Mouse (Mus musculus) lung, postnatal 36 days (tissue): ENCODE data around the gene Tstd3.

Experiments
- DNase-seq: peaks from one replicate; pipeline ENCODE4 v3.0.0; 2022; ENCODE audit warnings: mixed read lengths

Tstd3 gene

DNA sequence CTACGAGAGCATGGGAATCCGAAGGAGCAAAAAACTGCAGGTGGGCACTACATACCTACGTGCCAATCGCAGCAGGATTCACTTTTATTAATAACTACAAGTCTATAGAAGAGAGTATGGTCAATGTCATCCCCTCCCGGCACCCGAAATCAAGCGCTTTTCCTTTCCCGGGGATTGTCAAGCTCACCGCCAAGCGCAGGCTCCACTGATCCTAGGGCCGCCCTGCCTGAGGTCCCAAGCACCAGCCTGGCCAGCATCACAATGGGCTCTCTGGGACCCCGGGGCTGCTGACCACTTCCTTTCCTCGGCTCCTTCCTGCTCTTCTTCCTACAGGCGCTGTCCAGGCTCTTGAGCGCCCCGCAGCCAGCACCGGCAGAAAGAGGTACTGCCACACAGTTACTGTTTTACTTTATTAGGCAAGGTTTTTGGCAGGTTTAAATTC lies at the start of gene Tstd3, which contains the start of gene Usp45:
Gene Tstd3 (minus strand): TSS at position 350 of the 442 bp plus-strand sequence.
Gene Usp45 (plus strand): TSS at position 294 of the 442 bp plus-strand sequence.
- DNase-seq, result peak; percentile 90

DNA sequence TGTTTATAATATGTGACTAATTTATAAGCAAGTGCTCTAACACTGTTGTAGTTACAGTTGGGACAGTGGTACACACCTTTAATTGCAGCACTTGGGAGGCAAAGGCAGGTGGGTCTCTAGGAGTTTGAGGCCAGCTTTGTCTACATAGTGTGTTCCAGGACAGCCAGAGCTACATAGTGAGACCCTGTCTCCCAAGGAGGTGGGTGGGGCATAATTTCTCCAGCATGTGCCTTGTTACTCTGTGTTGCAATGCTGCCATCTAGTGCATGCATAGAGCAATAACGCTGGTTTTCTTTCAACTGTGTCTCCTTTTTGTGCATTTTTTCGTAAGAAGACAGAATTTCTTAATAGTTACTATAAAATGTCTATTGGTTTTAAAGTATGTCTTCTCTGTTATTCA lies 47.0 kb upstream of the Tstd3 start:
- peak; percentile 69 for DNase-seq

DNA sequence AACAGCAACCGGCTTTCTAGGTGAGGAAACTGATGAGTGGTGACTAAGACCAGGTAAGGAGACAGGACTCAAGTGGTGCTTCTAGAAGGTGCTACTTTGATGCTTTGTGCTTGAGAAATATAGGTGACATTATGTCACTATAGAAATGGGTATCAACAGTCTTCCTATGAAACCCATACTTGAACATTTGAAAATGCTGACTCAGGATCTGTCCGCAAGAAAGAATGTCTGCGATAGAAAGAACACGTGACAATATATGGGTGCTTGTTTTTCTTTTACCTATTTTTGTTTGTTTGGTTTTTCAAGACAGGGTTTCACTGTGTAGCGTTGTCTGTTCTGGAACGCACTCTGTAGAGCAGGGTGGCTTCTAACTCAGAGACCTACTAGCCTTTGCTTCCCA lies 45.6 kb upstream of the Tstd3 start:
- no peak for DNase-seq

DNA sequence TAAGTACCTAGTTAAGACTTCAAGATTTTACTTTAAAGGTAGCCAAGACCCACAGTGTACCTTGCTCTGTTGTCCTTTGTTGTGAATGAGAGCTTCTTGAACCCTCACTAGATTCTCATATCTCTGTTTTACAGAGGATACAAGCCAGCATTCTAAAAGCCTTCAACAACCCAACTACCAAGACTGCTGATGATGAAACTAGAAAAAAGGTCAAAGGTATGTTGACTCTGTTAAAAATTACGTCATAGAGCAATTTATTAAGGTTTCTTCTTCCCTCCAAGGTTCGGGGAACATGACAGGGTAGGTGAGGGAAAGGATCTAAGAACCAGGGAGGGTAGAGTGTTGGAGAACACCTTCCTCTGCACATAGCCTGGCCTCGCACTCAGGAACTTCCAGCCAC lies 43.6 kb upstream of the Tstd3 start:
- no peak for DNase-seq

DNA sequence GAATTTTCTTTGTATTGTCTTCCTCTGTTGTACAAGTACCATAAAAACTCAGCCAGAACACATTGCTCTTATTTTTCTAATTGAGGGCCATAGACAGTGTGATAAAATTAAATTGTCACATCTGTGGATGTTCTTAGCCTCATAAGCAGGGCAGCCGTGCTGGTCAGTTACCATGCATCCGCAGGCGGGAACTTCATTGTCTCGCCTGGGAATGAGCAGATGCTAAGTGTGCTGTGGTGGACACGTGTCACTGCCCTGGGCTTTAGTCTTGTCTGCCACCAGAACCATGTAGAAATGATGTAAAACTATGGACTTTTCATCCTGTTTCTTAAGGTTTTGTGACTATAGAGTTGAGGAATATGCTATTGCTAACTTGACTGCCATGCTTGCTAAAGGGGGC lies 40.2 kb upstream of the Tstd3 start:
- no peak for DNase-seq

DNA sequence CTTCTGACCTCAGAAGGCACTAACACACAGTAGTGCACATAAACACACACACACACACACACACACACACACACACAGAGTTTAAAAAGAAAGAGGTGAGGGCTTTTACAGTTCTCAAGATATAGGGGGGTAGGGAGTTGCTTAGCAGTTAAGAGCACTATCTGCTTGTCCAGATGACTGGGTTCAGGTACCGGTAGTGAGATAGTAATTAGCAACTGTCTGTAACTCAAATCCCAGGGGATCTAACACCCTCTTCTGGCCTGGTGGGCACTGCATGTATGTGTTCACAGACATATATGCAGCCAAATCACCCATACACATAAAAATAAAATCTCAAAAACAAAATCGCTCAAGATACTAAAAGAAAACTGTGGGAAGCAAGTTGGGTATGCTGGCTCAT lies 34.6 kb upstream of the Tstd3 start:
- no peak for DNase-seq

DNA sequence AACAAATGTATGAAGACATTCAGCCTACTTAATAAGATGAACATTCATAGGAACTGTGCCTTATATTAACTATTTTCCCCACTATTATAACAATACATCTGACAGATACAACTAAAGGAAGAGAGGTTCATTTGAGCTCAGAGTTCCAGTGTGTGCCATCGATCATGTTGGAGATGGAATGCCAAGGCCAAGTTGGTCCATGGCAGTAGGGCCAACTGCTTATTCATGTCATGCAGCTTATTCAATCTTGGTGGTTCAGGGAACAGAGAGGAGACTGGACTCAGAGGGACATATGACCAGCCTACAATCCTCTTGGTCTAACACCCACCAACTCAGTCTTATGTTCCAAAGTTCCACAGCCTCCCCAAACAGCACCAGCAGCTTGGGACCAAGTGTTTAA lies 34.0 kb upstream of the Tstd3 start:
- no peak for DNase-seq

DNA sequence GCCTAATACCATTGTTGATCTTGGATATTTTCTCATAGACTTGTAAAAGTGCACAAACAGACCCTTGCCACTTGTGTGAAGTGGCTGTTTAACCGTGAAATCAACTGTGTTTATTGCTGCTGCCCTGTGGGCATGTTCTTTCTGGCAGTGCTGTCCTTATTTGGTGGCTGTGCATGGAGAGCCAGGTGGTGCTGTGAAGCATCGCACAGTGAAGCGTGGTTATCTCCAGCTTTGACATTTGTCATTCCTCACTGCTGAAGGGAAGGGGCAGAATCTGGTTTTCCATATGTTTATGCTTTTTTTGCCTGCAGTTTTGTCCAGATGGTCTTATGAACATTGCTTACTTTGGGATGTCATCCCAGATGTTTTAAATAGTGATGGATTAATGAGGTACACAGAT lies 26.6 kb upstream of the Tstd3 start:
- DNase-seq, result no peak

DNA sequence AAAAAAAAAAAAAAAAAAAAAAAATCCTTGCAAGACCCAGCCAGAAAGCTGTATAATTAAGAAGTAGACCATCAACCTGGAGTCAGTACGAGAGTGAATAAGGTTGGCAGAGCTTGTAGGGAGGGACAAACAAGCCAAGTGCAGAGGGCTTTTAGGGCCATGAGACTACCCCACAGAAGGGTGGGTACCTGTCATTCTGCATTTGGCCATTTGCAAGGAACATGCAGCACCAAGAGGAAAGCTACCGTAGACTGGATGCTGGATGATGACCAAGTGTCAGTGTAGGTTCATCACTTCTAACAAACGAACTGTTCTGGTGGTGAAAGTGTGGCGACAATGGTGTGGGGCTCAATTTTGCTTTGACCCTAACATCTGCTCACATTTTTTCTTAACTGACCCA lies 22.8 kb upstream of the Tstd3 start:
- DNase-seq, result no peak

DNA sequence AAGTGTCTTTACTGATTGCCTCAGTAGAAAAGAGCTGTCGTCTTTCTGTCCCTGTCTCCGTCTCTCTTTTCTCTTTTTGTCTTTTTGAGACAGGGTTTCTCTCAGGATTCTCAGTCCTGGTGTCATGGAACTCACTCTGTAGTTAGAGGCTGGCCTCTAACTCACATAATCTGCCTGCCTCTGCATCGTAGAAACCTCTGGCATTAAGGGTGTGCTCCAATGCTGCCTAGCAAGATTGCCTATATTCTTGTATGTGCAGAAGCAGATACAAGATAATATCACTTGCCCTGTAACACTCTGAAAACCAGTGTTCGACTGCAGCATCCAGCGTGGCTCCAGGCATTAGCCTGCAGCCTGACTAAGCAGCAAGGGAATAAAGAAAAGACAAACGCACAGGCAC lies 21.9 kb upstream of the Tstd3 start:
- no peak for DNase-seq

DNA sequence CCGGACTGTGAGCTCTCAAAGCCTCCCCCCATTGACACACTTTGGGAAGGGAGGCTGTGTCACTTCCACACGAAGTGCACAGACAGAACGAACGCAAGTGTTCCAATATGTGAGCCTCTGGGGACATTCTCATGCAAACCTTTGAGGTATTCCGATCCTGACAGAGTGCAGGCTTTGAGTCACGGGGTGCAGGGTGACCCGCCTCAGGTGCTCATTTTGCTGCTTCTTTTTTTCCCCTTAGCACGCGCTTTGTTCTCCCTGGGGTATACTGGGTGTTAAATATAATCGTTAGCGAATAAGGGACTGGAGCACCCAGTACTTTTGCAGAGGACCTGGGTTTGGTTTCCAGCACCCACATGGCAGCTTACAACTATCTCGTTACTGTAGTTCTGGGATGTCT lies 19.3 kb upstream of the Tstd3 start:
- no peak for DNase-seq

DNA sequence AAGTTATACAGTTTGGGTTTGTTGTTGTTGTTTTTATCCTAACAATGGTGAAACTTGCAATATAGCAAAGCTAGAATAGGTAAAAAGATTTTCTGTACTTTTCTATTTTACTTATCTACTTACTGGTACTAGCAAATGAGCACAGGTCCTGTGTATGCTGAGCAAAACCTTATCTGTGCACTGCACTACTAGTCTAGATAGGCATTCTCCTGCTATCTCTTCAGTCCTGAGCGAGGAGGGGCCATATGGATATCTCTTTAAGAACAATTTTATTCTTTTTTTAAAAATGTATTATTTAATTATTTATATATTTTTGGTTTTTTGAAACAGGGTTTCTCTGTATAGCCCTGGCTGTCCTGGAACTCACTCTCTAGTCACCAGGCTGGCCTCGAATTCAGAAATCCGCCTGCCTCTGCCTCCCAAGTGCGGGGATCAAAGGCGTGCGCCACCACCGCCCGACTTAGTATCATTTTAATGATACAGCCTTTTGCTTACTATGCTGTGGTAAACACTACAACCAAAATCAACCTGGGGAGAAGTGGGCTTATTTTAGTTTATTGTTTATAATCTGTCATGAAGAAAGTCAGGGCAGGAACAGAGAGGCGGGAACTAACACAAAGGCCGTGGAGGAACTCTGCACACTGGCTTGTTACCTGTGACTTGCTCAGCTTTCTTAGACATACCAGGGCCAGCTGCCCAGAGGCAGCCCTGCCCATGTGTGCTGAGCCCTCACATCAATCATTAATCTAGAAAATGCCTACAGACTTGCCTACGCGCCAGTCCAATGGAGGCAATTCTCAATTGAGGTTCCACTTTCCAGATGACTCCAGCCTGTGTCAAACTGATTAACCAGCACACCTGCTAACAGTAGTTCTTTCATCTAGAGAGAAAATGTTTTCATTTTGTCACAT lies 14.1 kb upstream of the Tstd3 start:
- DNase-seq, result no peak

DNA sequence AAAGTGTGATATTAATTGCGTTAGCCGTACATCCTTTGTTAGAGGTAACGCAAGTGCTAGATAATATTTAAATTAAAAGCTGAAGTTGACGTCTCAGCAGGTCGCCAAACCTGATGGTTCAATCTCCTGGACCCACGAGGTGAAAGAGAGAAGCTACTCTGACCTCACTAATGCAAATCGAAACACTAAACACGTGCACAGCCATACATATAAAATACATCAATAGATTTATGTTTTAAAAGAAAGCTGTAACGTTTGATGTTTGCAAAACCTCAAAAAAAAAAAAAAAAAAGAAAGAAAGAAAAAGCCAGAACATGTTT lies 9.9 kb upstream of the Tstd3 start:
- no peak for DNase-seq

DNA sequence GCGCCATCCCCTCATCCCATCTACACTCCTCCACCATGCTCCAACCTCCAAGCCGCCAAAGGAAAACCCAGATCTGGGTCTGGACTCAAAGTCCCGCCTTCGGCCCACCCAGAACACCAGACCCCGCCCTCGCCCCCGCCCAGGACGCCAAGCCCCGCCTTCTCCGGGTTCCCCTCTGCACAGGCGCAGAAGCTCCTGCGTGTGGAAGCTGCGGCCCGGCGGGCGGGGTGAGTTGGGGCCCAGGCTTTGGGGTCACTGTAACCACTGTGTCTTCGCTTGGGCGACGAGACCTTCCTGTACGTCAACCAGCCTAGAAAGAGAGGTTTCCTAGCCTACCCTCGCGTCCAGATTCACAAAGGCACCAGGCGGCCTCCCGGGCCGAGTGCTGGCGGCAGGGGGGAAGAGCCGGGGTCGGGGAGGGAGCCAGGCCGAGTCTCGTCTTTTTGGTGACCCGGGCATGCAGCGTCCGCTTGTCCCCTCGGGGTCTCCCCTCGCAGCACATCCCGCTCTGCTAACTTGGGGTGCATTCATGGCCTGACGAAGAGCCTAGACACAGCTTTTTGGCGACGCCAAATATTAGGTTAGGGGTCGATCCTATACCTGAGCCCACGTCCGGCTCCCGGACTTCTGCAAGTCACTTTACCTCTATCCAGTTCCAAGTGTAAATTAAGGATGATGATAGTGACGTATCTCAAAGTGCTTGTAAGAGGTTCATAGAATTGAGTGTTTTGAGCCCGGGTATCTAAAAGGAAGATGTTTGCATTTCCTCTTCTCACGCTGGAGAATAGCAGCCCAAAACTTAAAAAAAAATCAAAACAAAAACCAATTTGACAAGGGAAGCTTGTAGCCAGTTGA lies 9.3 kb upstream of the Tstd3 start:
- peak; percentile 93 for DNase-seq

DNA sequence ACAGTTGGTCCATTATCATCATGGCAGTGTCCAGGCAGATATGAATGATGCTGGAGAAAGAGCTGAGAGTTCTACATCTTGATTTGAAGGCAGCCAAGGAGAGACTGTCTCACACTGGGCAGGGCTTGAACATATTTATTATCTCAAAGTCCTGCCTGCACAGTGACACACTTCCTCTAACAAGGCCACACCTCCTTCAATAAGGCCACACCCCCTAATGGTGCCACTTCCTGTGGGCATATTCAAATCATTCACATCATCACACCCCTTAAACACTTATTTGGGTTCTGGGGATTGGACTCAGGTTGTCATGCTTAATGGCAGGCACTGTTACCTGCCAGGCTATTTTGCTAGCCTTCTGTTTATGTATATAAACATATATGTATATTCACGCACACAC lies 5.3 kb upstream of the Tstd3 start:
- DNase-seq, result no peak

DNA sequence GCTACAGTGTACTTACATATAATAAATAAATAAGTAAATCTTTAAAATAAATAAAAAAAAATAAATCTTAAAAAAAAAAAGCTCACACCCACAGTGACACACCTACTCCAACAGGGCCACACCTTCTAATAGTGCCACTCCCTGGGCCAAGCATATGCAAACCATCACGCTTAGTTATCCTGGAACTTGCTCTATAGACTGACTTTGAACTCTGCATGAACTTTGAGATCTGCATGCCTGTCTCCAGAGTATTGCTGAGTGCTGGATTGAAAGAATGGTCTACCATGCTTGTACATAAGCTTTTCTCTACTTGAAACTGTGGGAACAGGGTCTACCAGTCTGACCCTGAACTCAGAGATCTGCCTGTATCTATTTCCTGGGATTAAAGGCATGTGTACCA lies 4.1 kb upstream of the Tstd3 start:
- DNase-seq, result no peak

DNA sequence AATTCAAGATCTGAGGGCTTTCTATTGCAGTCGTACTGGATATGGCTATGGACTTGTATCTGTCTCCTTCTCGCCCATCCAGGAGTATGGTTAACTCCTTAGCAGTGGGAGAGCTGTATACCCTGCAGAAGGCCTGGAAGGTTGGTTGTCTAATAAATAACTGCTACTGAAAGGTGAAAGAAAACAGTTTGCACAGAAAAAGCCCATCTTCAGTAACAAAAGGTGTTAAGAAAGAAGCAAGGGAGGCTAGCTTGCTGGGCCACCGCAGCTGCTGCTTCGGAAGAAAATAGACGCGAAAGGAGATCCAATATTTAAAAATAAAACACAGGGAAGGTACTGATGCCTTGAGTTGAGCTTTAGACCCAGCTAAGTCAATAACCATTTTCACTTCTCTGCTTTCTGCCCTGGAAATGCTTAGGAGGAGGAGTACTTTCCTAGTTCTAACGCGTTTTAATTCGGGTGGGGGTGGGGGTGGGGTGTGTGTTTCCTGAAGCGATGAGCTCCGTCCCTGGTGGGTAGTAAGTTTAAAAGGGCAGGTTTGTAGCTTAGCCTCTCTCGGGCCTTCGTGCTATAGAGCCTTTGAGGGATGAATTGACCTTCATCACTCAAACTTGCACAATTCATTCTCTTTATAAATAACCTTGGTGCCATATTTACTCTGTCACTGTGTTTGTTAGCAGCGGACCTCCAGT lies 695 bp downstream of the Tstd3 start:
- DNase-seq, result no peak

DNA sequence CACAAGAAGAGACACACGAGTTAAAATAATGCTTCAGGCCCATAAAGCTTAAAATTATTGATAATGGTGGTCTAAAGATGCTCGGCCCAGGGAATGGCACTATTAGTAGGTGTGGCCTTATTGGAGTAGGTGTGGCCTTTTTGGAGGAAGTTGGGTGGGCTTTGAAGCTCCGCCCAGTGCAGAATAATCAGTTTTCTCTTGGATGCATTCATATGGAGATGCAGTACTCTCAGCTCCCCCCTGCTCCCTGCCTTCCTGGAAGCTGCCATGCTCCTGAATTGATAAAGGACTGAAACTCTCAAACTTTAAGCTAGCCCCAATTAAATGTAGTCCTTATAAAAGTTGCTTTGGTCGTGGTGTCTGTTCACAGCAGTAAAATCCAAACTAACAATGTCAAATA lies 3.2 kb downstream of the Tstd3 start:
- no peak for DNase-seq

DNA sequence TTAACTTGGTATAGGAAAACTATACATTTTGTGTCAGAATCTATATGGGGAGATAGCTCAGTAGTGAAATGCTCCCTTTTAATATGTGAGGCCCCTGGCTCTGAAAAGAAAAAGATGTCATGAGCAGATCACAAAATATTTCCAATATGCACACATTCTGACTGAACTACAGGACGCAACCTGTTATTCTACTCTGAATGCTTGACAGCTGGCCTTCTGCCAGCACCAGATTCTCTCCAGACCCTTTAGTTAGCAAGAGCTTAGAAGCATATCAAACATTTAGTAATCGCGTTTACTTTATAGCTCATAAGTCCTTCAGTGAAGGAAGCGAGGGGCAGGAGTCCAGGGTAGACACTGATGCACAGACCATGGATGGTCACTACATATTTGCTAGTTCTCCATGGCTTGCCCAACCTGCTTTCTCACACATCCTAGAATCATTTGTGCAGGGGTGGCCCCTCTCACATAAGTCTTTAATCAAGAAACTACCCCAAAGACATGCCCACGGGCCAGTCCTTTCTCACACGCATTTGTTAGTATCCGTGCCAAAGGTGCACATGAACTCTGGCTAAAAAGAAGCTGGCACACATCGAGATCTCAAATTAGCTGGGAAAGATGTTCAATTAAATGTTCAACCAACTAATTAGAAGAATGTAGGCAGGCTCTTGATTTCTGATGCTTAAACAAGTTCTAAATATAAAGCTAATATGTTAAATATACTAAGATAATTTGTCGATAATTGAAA lies 5.4 kb downstream of the Tstd3 start:
- DNase-seq, result peak; percentile 27

DNA sequence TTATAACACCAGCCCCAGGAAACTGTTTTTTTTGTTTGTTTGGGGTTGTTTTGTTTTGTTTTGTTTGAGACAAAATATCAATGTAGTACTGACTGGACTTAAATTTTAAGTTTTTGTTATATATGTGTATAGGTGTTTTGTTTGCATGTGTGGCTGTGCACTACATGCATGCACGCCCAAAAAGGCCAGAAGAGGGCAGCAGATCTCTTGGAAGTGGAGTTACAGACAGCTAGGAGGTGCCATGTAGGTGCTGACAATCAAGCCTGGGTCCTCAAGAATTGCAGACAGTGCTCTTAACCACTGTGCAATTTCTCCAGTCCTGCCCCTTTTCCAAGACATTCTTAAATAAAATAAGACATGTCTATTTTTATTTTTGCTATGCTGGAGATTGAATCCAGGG lies 8.2 kb downstream of the Tstd3 start:
- DNase-seq, result no peak

DNA sequence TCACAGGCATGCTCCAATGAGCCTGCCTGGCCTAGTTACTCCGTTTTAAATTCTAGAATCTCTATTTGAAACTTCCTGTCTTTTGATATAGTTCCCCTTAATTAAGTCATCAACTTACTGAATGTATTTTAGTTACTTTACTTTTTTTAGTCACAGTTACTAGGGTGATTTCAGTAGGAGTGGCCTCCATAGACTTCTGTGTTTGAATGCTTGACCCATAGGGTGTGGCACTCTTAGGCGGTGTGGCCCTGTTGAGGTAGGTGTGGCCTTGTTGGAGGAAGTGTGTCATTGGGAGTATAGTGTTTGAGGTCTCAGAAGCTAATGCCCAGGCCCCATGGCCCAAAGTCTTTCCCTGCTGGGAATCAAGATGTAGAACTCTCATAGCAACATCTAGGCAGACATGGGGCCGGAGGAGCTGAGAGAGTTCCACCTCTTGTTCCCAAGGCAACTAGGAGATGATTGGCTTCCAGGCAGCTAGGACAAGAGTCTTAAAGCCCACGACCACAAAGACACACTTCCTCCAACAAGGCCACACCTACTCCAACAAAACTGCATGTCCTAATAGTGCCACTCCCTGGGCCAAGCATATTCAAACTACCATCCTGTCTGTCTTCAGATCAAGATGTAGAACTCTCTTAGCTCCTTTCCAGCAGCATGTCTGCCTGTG lies 11.8 kb downstream of the Tstd3 start:
- peak; percentile 59 for DNase-seq

DNA sequence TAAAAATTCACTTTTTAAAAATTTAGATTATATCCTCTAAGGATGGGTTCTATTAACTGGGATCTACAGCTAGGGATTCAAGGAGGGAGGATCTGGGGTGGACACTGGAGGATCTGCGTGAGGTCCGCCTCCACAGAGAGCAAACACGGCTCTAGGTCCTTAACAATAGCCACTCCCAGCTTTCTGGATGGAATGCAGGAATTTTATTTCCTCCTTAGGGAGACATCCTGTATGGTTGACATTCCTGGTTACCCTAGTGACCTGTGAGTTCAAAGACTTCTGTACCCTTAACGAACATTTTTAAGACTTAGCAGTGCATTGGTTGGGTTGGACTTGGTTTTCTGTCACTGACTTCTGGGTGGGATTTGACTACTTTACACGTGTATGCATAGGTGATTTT lies 21.3 kb downstream of the Tstd3 start:
- DNase-seq, result no peak
